Mouse (Mus musculus): Measurements from ENCODE around the gene Trappc13.

GRCm38 (mm10) chr13:104123662-104124381 is 54.4 kb downstream of the Trappc13 start:
- no peak for TF ChIP-seq CTCF (IDR thresholded peaks at IDR 0.05; ENCODE audit: extremely low read depth, insufficient read depth, insufficient read length, insufficient replicate concordance)
- no peak for TF ChIP-seq POLR2A (IDR thresholded peaks at IDR 0.05; ENCODE audit: low read depth, low read length)

All from spleen, adult 2 months (tissue).